Mouse (Mus musculus) erythroblast, embryonic 14.5 days (primary cell): Measurements from ENCODE around the gene Fam117b.

ENCODE experiments used
- GATA1 ChIP-seq: IDR thresholded peaks from 2 replicates; pipeline ENCODE4 v1.6.1; 2012; ENCODE audit warnings: low read length, inconsistent platforms, mixed read lengths
- TAL1 ChIP-seq: IDR thresholded peaks from 3 replicates; pipeline ENCODE4 v1.6.1; 2012; ENCODE audit warnings: low read length, inconsistent platforms, mixed read lengths

DNA sequence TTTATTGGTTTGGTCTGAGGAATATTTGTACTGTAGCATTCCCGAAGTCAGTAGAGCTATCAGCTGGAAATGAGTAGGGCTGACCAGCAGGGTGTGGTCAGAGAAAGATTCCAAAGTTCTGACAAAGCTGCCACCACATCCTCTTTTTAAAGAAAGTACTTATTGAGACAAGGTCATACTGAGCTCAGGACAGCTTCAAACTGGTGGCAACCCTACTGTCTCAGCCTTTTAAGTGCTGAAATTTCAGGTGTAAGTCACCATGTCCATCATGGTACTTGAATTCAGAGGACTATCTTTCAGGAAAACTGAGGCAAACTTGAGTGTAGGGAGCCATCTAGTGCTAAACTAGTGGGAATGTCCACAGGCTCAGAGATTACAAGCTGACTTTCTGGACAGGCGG, 87.5 kb downstream of the Fam117b start:
- TF ChIP-seq GATA1, result no peak
- TF ChIP-seq TAL1, result no peak
